Mouse (Mus musculus) olfactory bulb, adult 2 months (tissue): ENCODE results near the gene Zfp326.

Experiments used
- CTCF ChIP-seq: fragments of 200-500 bp; IDR thresholded peaks from 2 replicates; pipeline ENCODE4 v1.5.1; 2012; ENCODE audit warnings: low read depth, mild to moderate bottlenecking, low read length, moderate library complexity; ENCODE audit not compliant: insufficient read depth
- POLR2A ChIP-seq: fragments of 200-500 bp; IDR thresholded peaks from 2 replicates; pipeline ENCODE4 v1.6.1; 2012; ENCODE audit warnings: mild to moderate bottlenecking, low read depth, low read length, moderate library complexity; ENCODE audit not compliant: insufficient read depth

DNA sequence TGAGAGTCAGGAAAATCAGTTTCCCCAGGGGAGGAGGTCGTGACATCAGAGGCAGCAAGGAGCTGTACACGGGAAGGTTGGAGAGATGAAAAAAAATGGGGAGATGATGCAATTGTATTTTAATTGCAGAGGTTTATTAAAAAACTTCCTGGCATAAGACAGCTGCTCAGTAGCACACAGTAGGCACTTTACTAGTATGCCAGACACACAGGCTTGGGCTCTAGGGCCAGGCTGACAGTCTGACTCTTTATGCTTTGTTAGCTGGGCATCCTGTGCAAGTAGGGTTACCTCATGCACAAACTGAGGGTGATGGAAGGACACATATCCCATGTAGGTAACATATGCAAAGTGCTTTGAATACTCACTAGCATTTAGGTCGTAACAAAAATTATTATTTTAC, 5.2 kb upstream of the Zfp326 start:
- TF ChIP-seq POLR2A (no peak), CTCF (no peak)
